Mouse (Mus musculus) NIH3T3 (cell line): Measurements from ENCODE around the gene Mrpl46.

Experiments used
- DNase-seq: peaks from one replicate; pipeline ENCODE4 v3.0.0-alpha.2; 2012; ENCODE audit warnings: low read depth

The Mrpl46 gene

GRCm38 (mm10) chr7:78782639-78783581, at the start of gene Mrpl46, which contains the start of gene Mrps11:
Mrpl46 (minus strand) TSS chr7:78783531.
Mrps11 (plus strand) TSS chr7:78783119.
- peak; percentile 92 for DNase-seq

GRCm38 (mm10) chr7:78827749-78828362, 44.5 kb upstream of the Mrpl46 start:
- no peak for DNase-seq

- no peak for DNase-seq
These were observed 43.5 kb upstream of the Mrpl46 start for GRCm38 (mm10) chr7:78826682-78827385.

GRCm38 (mm10) chr7:78818336-78818735, 35.0 kb upstream of the Mrpl46 start:
- no peak for DNase-seq

- DNase-seq: no peak
These were observed 31.4 kb upstream of the Mrpl46 start for GRCm38 (mm10) chr7:78814766-78815165.

GRCm38 (mm10) chr7:78813791-78814190, 30.5 kb upstream of the Mrpl46 start:
- no peak for DNase-seq

- no peak for DNase-seq
These were observed 23.9 kb upstream of the Mrpl46 start for GRCm38 (mm10) chr7:78807192-78807591.

GRCm38 (mm10) chr7:78803841-78804240, 20.5 kb upstream of the Mrpl46 start:
- peak; percentile 40 for DNase-seq

GRCm38 (mm10) chr7:78799730-78800496, 16.6 kb upstream of the Mrpl46 start:
- DNase-seq: no peak

GRCm38 (mm10) chr7:78797843-78798455, 14.6 kb upstream of the Mrpl46 start:
- DNase-seq: peak; percentile 50

- no peak for DNase-seq
These were observed 13.3 kb upstream of the Mrpl46 start for GRCm38 (mm10) chr7:78796624-78797023.

- DNase-seq: no peak
These were observed 11.3 kb upstream of the Mrpl46 start for GRCm38 (mm10) chr7:78794571-78795092.

- DNase-seq: no peak
These were observed 10.7 kb upstream of the Mrpl46 start for GRCm38 (mm10) chr7:78793895-78794570.

GRCm38 (mm10) chr7:78791359-78792222, 8.3 kb upstream of the Mrpl46 start:
- DNase-seq: peak; percentile 84

GRCm38 (mm10) chr7:78787793-78788380, 4.6 kb upstream of the Mrpl46 start:
- no peak for DNase-seq

- DNase-seq: no peak
These were observed 2.6 kb upstream of the Mrpl46 start for GRCm38 (mm10) chr7:78785906-78786305.

- DNase-seq: no peak
These were observed 4.6 kb downstream of the Mrpl46 start for GRCm38 (mm10) chr7:78778741-78779140.

GRCm38 (mm10) chr7:78770936-78771335, 12.4 kb downstream of the Mrpl46 start:
- no peak for DNase-seq

GRCm38 (mm10) chr7:78769075-78769652, 14.2 kb downstream of the Mrpl46 start:
- peak; percentile 62 for DNase-seq
